Mouse (Mus musculus): ENCODE data around the gene Galr2. TPM values are rescaled to one million over a fixed set of nuclear protein-coding genes. Genes with fewer than 3 reads are reported as not detected.
A peak's percentile ranks its signal among the peaks of the same experiment; 100 is the strongest.
"Not testable (repeated sequence)": the region's sequence is repeated elsewhere in the genome, so short reads cannot be mapped to it uniquely, and the experiment has no call there.

Galr2 gene
- total RNA-seq, 4 experiments from 2014 or later, result not detected

- DNase-seq (ENCODE audit: low spot score in 2 of 2), result no peak
Observed at GRCm38 (mm10) chr11:116269560-116269959, 11.2 kb upstream of the Galr2 start.

- no peak for DNase-seq (ENCODE audit: low spot score in 2 of 2)
Observed at GRCm38 (mm10) chr11:116272589-116273468, 7.9 kb upstream of the Galr2 start.

GRCm38 (mm10) chr11:116273469-116274044 lies 7.2 kb upstream of the Galr2 start:
- no peak for DNase-seq (ENCODE audit: low spot score in 2 of 2)

- DNase-seq (ENCODE audit: low spot score in 2 of 2), result peak; percentile 89 to 90
Observed at GRCm38 (mm10) chr11:116274045-116274666, 6.6 kb upstream of the Galr2 start, which contains the start of gene Srp68. Gene Srp68 (minus strand): TSS chr11:116274217.

GRCm38 (mm10) chr11:116277184-116277583 lies 3.6 kb upstream of the Galr2 start:
- DNase-seq (ENCODE audit: low spot score in 2 of 2), result not testable (repeated sequence)

GRCm38 (mm10) chr11:116281671-116282070 lies 932 bp downstream of the Galr2 start:
- DNase-seq (ENCODE audit: low spot score in 2 of 2), result no peak

- no peak for DNase-seq (ENCODE audit: low spot score in 2 of 2)
Observed at GRCm38 (mm10) chr11:116282089-116282488, 1.4 kb downstream of the Galr2 start.

- no peak for DNase-seq (ENCODE audit: low spot score in 2 of 2)
Observed at GRCm38 (mm10) chr11:116282912-116283521, 2.3 kb downstream of the Galr2 start.

GRCm38 (mm10) chr11:116283982-116284381 lies 3.2 kb downstream of the Galr2 start:
- DNase-seq (ENCODE audit: low spot score in 2 of 2), result no peak

GRCm38 (mm10) chr11:116285770-116286191 lies 5.0 kb downstream of the Galr2 start:
- no peak for DNase-seq (ENCODE audit: low spot score in 2 of 2)

- DNase-seq (ENCODE audit: low spot score in 2 of 2), result no peak
Observed at GRCm38 (mm10) chr11:116287351-116287750, 6.6 kb downstream of the Galr2 start.

- DNase-seq (ENCODE audit: low spot score in 2 of 2), result no peak
Observed at GRCm38 (mm10) chr11:116290556-116290955, 9.8 kb downstream of the Galr2 start.

GRCm38 (mm10) chr11:116292401-116292800 lies 11.7 kb downstream of the Galr2 start:
- DNase-seq (ENCODE audit: low spot score in 2 of 2), result no peak

- no peak for DNase-seq (ENCODE audit: low spot score in 2 of 2)
Observed at GRCm38 (mm10) chr11:116293538-116294137, 12.9 kb downstream of the Galr2 start.

- DNase-seq (ENCODE audit: low spot score in 2 of 2), result no peak
Observed at GRCm38 (mm10) chr11:116294319-116294718, 13.6 kb downstream of the Galr2 start.

- no peak for DNase-seq (ENCODE audit: low spot score in 2 of 2)
Observed at GRCm38 (mm10) chr11:116296191-116296734, 15.5 kb downstream of the Galr2 start.

GRCm38 (mm10) chr11:116297017-116297416 lies 16.3 kb downstream of the Galr2 start:
- no peak for DNase-seq (ENCODE audit: low spot score in 2 of 2)

- no peak for DNase-seq (ENCODE audit: low spot score in 2 of 2)
Observed at GRCm38 (mm10) chr11:116298221-116298620, 17.5 kb downstream of the Galr2 start.

GRCm38 (mm10) chr11:116298621-116299020 lies 17.9 kb downstream of the Galr2 start:
- DNase-seq (ENCODE audit: low spot score in 2 of 2), result no peak

GRCm38 (mm10) chr11:116305423-116305822 lies 24.7 kb downstream of the Galr2 start:
- no peak for DNase-seq (ENCODE audit: low spot score in 2 of 2)

Measured in left cerebral cortex, adult 8-10 months (tissue).